Mouse (Mus musculus) E14TG2a.4 (cell line): ENCODE results near the gene Unkl.
"Not testable (repeated sequence)": the region's sequence is repeated elsewhere in the genome, so short reads cannot be mapped to it uniquely, and the experiment has no call there.

ENCODE experiments used
- H3K27me3 ChIP-seq: 2 replicates; pipeline ENCODE4 v1.6.1; 2014; ENCODE audit warnings: low read length, control low read depth; ENCODE audit not compliant: insufficient read depth
- H3K36me3 ChIP-seq: 2 replicates; pipeline ENCODE4 v1.6.1; 2014; ENCODE audit warnings: low read length, control low read depth; ENCODE audit not compliant: insufficient read depth
- H3K4me1 ChIP-seq: replicated peaks from 2 replicates; pipeline ENCODE4 v1.6.1; 2014; ENCODE audit warnings: low read depth, low read length, control low read depth
- H3K4me3 ChIP-seq: replicated peaks from 2 replicates; pipeline ENCODE4 v1.5.1; 2014; ENCODE audit warnings: mild to moderate bottlenecking, low read length
- H3K9me3 ChIP-seq: 2 replicates; pipeline ENCODE4 v1.6.1; 2014; ENCODE audit warnings: low read length, control low read depth
- CTCF ChIP-seq: conservative IDR thresholded peaks from 2 replicates; pipeline ENCODE4 v1.5.1; 2014; ENCODE audit warnings: low read length
- NANOG ChIP-seq: IDR thresholded peaks from 2 replicates; pipeline ENCODE4 v1.6.1; 2014; ENCODE audit warnings: borderline replicate concordance, low read length, mixed read lengths
- POU5F1 ChIP-seq: IDR thresholded peaks from 2 replicates; pipeline ENCODE4 v1.6.1; 2014; ENCODE audit warnings: low read length, borderline replicate concordance

Unkl gene

GRCm38 (mm10) chr17:25222951-25223601 lies 34.9 kb downstream of the Unkl start:
- Histone ChIP-seq H3K4me1 (peaks cover 32% of the 10 kb centered on the region), H3K9me3 (no peaks in the 10 kb centered on the region), H3K27me3 (no peaks in the 10 kb centered on the region), H3K4me3 (peak overlapping the region; percentile 73), H3K36me3 (peaks cover 73% of the 10 kb centered on the region)
- no peak for TF ChIP-seq POU5F1
- TF ChIP-seq NANOG: no peak
- no peak for TF ChIP-seq CTCF

DNA sequence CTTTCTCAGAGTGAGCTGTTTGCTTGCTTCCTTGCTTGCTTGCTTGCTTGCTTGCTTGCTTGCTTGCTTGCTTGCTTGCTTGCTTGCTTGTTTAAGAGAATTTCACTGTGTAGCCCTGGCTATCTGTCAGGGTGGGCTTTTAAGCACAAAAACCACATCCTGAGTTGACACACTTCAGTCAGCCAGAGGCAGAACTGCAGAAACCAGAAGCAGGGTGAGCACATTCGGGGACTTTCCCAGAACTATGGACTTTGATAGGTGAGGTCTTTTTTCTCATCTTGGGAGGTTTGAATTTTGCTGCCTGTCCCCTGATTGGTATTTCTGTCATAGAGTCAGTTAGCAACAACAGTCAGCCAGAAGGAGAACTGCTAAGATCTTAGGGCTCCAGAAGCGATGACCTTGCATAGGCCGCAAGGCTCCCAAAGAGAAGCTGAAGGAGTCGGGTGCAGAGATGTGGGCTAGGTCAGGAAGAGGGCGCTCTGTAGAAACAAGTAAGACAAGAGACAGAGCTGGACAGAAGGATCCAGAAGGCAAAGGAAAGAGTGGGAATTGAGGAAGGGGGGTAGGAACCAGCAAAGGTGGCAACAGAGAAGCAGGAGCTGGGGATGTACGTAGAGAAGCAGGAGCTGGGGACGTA lies 36.5 kb downstream of the Unkl start:
- TF ChIP-seq CTCF (no peak), POU5F1 (no peak), NANOG (no peak)
- Histone ChIP-seq H3K4me3 (no peak overlapping the region), H3K27me3 (no peaks in the 10 kb centered on the region), H3K9me3 (no peaks in the 10 kb centered on the region), H3K4me1 (peaks cover 41% of the 10 kb centered on the region), H3K36me3 (peaks cover 74% of the 10 kb centered on the region)

GRCm38 (mm10) chr17:25225659-25226058 lies 37.5 kb downstream of the Unkl start:
- no peak for TF ChIP-seq CTCF
- TF ChIP-seq POU5F1: no peak
- no peak for TF ChIP-seq NANOG
- Histone ChIP-seq H3K36me3 (peaks cover 72% of the 10 kb centered on the region), H3K27me3 (no peaks in the 10 kb centered on the region), H3K4me1 (peaks cover 41% of the 10 kb centered on the region), H3K4me3 (no peak overlapping the region), H3K9me3 (no peaks in the 10 kb centered on the region)

- TF ChIP-seq POU5F1 (no peak), CTCF (no peak), NANOG (no peak)
- no peaks in the 10 kb centered on the region for H3K9me3 ChIP-seq
- no peak overlapping the region for H3K4me3 ChIP-seq
- H3K27me3 ChIP-seq: no peaks in the 10 kb centered on the region
- H3K4me1 ChIP-seq: peaks cover 24% of the 10 kb centered on the region
- H3K36me3 ChIP-seq: peaks cover 75% of the 10 kb centered on the region
These were observed 39.8 kb downstream of the Unkl start for GRCm38 (mm10) chr17:25227991-25228390.

- not testable (repeated sequence) for H3K4me3 ChIP-seq, H3K9me3 ChIP-seq, H3K27me3 ChIP-seq
- H3K36me3 ChIP-seq: peaks cover 70% of the 10 kb centered on the region
- peaks cover 16% of the 10 kb centered on the region for H3K4me1 ChIP-seq
These were observed 41.9 kb downstream of the Unkl start for GRCm38 (mm10) chr17:25230014-25230655.

DNA sequence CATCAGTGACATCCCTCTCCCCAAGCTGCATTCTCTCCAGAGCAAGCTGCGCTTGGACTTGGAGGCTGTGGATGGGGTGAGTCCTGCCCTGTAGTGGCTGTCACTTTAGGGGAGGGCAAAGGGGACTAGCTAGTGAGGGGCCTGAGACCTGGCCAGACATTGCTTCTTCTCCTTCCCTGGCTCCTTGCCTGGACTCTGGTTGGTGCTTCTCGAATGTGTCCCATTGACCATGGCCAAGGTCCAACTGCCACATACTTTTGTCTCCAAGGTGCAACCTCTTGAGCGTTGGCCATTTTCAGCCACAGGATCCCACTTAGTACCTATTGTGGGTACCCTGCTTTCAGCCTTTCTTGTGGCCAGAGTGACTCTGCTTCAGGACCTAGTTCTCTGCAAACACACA lies 42.5 kb downstream of the Unkl start:
- Histone ChIP-seq H3K27me3 (no peaks in the 10 kb centered on the region), H3K4me1 (peaks cover 21% of the 10 kb centered on the region), H3K36me3 (peaks cover 71% of the 10 kb centered on the region), H3K9me3 (no peaks in the 10 kb centered on the region), H3K4me3 (no peak overlapping the region)
- no peak for TF ChIP-seq NANOG
- no peak for TF ChIP-seq POU5F1
- TF ChIP-seq CTCF: no peak

DNA sequence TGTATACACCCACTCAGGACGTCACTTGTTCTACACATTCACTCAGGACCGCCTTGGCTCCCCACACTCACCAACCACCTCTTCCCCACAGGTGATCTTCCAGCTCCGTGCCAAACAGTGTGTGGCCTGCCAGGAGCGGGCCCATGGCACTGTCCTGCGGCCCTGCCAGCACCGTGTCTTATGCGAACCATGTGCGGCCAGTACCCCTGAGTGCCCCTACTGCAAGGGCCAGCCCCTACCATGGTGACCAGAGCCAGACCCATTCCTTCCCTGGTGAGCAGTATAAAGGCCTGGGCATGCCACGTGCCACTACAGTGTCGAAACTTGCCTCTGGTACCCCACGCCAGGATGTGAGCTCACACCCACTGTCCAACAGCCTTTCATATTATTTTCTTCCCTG lies 43.4 kb downstream of the Unkl start:
- Histone ChIP-seq H3K36me3 (peaks cover 65% of the 10 kb centered on the region), H3K4me1 (peaks cover 24% of the 10 kb centered on the region)
- H3K27me3 ChIP-seq, H3K9me3 ChIP-seq, H3K4me3 ChIP-seq: not testable (repeated sequence)

GRCm38 (mm10) chr17:25235635-25236034 lies 47.4 kb downstream of the Unkl start:
- no peak overlapping the region for H3K4me3 ChIP-seq
- TF ChIP-seq NANOG: no peak
- TF ChIP-seq CTCF: no peak
- no peak for TF ChIP-seq POU5F1

More at GRCm38 (mm10) chr17:25235635-25236034, 47.4 kb downstream of the Unkl start:
- Histone ChIP-seq H3K4me1 (peaks cover 20% of the 10 kb centered on the region), H3K9me3 (no peaks in the 10 kb centered on the region), H3K36me3 (peaks cover 28% of the 10 kb centered on the region), H3K27me3 (no peaks in the 10 kb centered on the region)
